Mouse (Mus musculus): ENCODE results near the gene Spata45.

DNA sequence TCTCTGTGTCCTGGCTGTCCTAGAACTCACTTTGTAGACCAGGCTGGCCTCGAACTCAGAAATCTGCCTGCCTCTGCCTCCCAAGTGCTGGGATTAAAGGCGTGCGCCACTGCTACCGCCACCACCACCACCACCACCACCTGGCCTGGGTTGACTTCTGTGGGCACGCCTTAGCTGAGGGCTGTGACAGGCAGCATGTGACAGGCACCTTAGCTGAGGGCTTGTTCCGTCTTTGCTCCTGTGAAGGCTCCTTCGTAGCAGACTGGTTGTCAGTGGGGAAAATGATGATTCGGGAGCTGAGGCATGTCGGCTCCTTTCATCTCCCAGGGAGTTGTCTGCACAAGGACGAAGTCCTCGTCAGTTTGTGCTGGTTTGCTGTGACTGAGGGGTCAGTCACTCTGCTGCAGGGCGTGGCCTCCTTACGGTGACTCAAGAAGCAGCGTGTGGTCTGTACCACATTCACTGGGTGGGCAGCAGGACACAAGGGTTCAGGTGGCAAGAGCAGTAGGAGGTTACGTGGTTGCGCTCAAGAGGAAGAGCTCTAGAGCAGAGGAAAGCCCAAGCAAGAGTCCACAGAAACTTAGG is 36.0 kb downstream of the Spata45 start:
- TF ChIP-seq CTCF (IDR thresholded peaks at IDR 0.05; ENCODE audit: borderline replicate concordance, insufficient read depth, low read depth, low read length) (no peak), POLR2A (IDR thresholded peaks at IDR 0.05; ENCODE audit: borderline replicate concordance, insufficient read depth, low read length) (no peak)
